Mouse (Mus musculus) limb, embryonic 15.5 days (tissue): ENCODE results near the gene Ddc. TPM values are rescaled to one million over a fixed set of nuclear protein-coding genes. Genes with fewer than 3 reads are reported as not detected.

ENCODE experiments used
- ATAC-seq: fragments of 200-750 bp; cut with Nextera tagmentation; 2 replicates; pipeline ENCODE4 v1.8.0; 2017; ENCODE audit warnings: low read depth, moderate TSS enrichment; ENCODE audit not compliant: insufficient number of reproducible peaks, low FRiP score, low TSS enrichment
- H3K27ac ChIP-seq: fragments of 300-500 bp; sonication (generic); 2 replicates; pipeline ENCODE4 v1.5.1; 2015; ENCODE audit warnings: moderate library complexity, mild to moderate bottlenecking, inconsistent platforms
- H3K27me3 ChIP-seq: fragments of 300-500 bp; sonication (generic); 2 replicates; pipeline ENCODE4 v1.6.1; 2015; ENCODE audit warnings: inconsistent platforms
- H3K36me3 ChIP-seq: fragments of 300-500 bp; sonication (generic); 2 replicates; pipeline ENCODE4 v1.6.1; 2015; ENCODE audit warnings: inconsistent platforms
- H3K4me1 ChIP-seq: fragments of 300-500 bp; sonication (generic); 2 replicates; pipeline ENCODE4 v1.6.1; 2015; ENCODE audit warnings: inconsistent platforms
- H3K4me2 ChIP-seq: fragments of 300-500 bp; sonication (generic); 2 replicates; pipeline ENCODE4 v1.6.1; 2015; ENCODE audit warnings: mild to moderate bottlenecking, inconsistent platforms
- H3K4me3 ChIP-seq: fragments of 300-500 bp; sonication (generic); 2 replicates; pipeline ENCODE4 v1.5.1; 2015; ENCODE audit warnings: mild to moderate bottlenecking, inconsistent platforms
- H3K9ac ChIP-seq: fragments of 300-500 bp; sonication (generic); 2 replicates; pipeline ENCODE4 v1.6.1; 2015; ENCODE audit warnings: inconsistent platforms
- H3K9me3 ChIP-seq: fragments of 300-500 bp; sonication (generic); 2 replicates; pipeline ENCODE4 v1.6.1; 2016; ENCODE audit warnings: inconsistent platforms
- WGBS: fragments of 180-500 bp; shearing (Covaris S2); methylation state at CpG from one replicate; pipeline ENCODE4 v1.1.7; 2015; 5-methylcytosine and 5-hydroxymethylcytosine counted together
- polyA plus RNA-seq: library from polyadenylated mRNA; unstranded; fragments of >200 nt; fragmentation: Nextera tagmentation; extraction: Ambion mirVana; gene quantifications from 2 replicates; pipeline ENCODE4 v1.2.1, GENCODE M21; 2015

Gene Ddc
- polyA plus RNA-seq, 1 experiment from 2014 or later = 17.6 TPM

- peaks cover 75% of the 10 kb centered on the region for H3K4me1 ChIP-seq
- ATAC-seq = no peak
- no peaks in the 10 kb centered on the region for H3K36me3 ChIP-seq
- no peak overlapping the region for H3K4me2 ChIP-seq
- no peak overlapping the region for H3K4me3 ChIP-seq
- no peaks in the 10 kb centered on the region for H3K27me3 ChIP-seq
- no peaks in the 10 kb centered on the region for H3K9me3 ChIP-seq
- no peak overlapping the region for H3K9ac ChIP-seq
- peak overlapping the region; percentile 95 for H3K27ac ChIP-seq
Measured at GRCm38 (mm10) chr11:11826475-11826874, 71.5 kb downstream of the Ddc start.

- ATAC-seq = no peak
- H3K4me3 ChIP-seq = no peak overlapping the region
- WGBS = 53% methylated on average over 6 of the region's 6 CpGs
- H3K9ac ChIP-seq = no peak overlapping the region
- H3K4me1 ChIP-seq = peaks cover 76% of the 10 kb centered on the region
- peak overlapping the region; percentile 95 for H3K27ac ChIP-seq
- no peaks in the 10 kb centered on the region for H3K27me3 ChIP-seq
- no peak overlapping the region for H3K4me2 ChIP-seq
- H3K9me3 ChIP-seq = no peaks in the 10 kb centered on the region
- H3K36me3 ChIP-seq = no peaks in the 10 kb centered on the region
Measured at GRCm38 (mm10) chr11:11825670-11826069, 72.3 kb downstream of the Ddc start.

- WGBS = 42% methylated on average over 3 of the region's 3 CpGs
- no peak overlapping the region for H3K4me2 ChIP-seq
- peaks cover 77% of the 10 kb centered on the region for H3K4me1 ChIP-seq
- H3K36me3 ChIP-seq = no peaks in the 10 kb centered on the region
- no peak overlapping the region for H3K9ac ChIP-seq
- H3K27ac ChIP-seq = peak overlapping the region; percentile 95
- no peaks in the 10 kb centered on the region for H3K27me3 ChIP-seq
- H3K9me3 ChIP-seq = no peaks in the 10 kb centered on the region
- no peak for ATAC-seq
- H3K4me3 ChIP-seq = no peak overlapping the region
Measured at GRCm38 (mm10) chr11:11824970-11825635, 72.8 kb downstream of the Ddc start.

GRCm38 (mm10) chr11:11823980-11824911, 73.7 kb downstream of the Ddc start:
- peak; percentile 45 for ATAC-seq
- Histone ChIP-seq H3K27ac (peak overlapping the region; percentile 95), H3K9me3 (no peaks in the 10 kb centered on the region), H3K4me2 (no peak overlapping the region), H3K9ac (no peak overlapping the region), H3K4me3 (no peak overlapping the region), H3K4me1 (peaks cover 72% of the 10 kb centered on the region), H3K36me3 (no peaks in the 10 kb centered on the region), H3K27me3 (no peaks in the 10 kb centered on the region)
- 39% methylated on average over 12 of the region's 12 CpGs for WGBS

GRCm38 (mm10) chr11:11822181-11823095, 75.5 kb downstream of the Ddc start:
- H3K27me3 ChIP-seq = no peaks in the 10 kb centered on the region
- 15% methylated on average over 20 of the region's 20 CpGs for WGBS
- ATAC-seq = no peak
- H3K4me1 ChIP-seq = peaks cover 58% of the 10 kb centered on the region
- no peak overlapping the region for H3K4me3 ChIP-seq
- H3K9ac ChIP-seq = no peak overlapping the region
- no peaks in the 10 kb centered on the region for H3K9me3 ChIP-seq
- H3K27ac ChIP-seq = peak overlapping the region; percentile 95
- no peak overlapping the region for H3K4me2 ChIP-seq
- no peaks in the 10 kb centered on the region for H3K36me3 ChIP-seq

- Histone ChIP-seq H3K27ac (peak overlapping the region; percentile 95), H3K4me3 (no peak overlapping the region), H3K4me2 (no peak overlapping the region), H3K9me3 (no peaks in the 10 kb centered on the region), H3K9ac (no peak overlapping the region), H3K27me3 (no peaks in the 10 kb centered on the region), H3K4me1 (peaks cover 55% of the 10 kb centered on the region), H3K36me3 (no peaks in the 10 kb centered on the region)
- ATAC-seq = peak; percentile 69
- 6% methylated on average over 15 of the region's 16 CpGs for WGBS
Measured at GRCm38 (mm10) chr11:11821387-11821975, 76.5 kb downstream of the Ddc start.

GRCm38 (mm10) chr11:11820737-11821136, 77.2 kb downstream of the Ddc start:
- Histone ChIP-seq H3K27me3 (no peaks in the 10 kb centered on the region), H3K9me3 (no peaks in the 10 kb centered on the region), H3K4me2 (no peak overlapping the region), H3K27ac (peak overlapping the region; percentile 95), H3K4me1 (peaks cover 51% of the 10 kb centered on the region), H3K4me3 (no peak overlapping the region), H3K36me3 (no peaks in the 10 kb centered on the region), H3K9ac (no peak overlapping the region)
- no peak; the same call in 1 of the 2 replicates for ATAC-seq
- 37% methylated on average over 3 of the region's 3 CpGs for WGBS

- H3K27ac ChIP-seq = peak overlapping the region; percentile 95
- H3K4me1 ChIP-seq = peaks cover 46% of the 10 kb centered on the region
- peak; percentile 45; the same call in 1 of the 2 replicates for ATAC-seq
- H3K27me3 ChIP-seq = no peaks in the 10 kb centered on the region
- H3K9ac ChIP-seq = no peak overlapping the region
- H3K36me3 ChIP-seq = no peaks in the 10 kb centered on the region
- WGBS = 3% methylated on average over 2 of the region's 2 CpGs
- no peak overlapping the region for H3K4me2 ChIP-seq
- no peak overlapping the region for H3K4me3 ChIP-seq
- no peaks in the 10 kb centered on the region for H3K9me3 ChIP-seq
Measured at GRCm38 (mm10) chr11:11820251-11820650, 77.7 kb downstream of the Ddc start.

GRCm38 (mm10) chr11:11819206-11819605, 78.7 kb downstream of the Ddc start:
- no peak overlapping the region for H3K4me2 ChIP-seq
- H3K9me3 ChIP-seq = no peaks in the 10 kb centered on the region
- no peak overlapping the region for H3K9ac ChIP-seq
- peaks cover 35% of the 10 kb centered on the region for H3K4me1 ChIP-seq
- H3K36me3 ChIP-seq = no peaks in the 10 kb centered on the region
- no peak for ATAC-seq
- H3K27me3 ChIP-seq = no peaks in the 10 kb centered on the region
- H3K4me3 ChIP-seq = no peak overlapping the region
- 90% methylated on average over 5 of the region's 5 CpGs for WGBS
- no peak overlapping the region for H3K27ac ChIP-seq

- H3K9ac ChIP-seq = no peak overlapping the region
- ATAC-seq = no peak
- 77% methylated on average over 6 of the region's 6 CpGs for WGBS
Measured at GRCm38 (mm10) chr11:11818797-11819196, 79.1 kb downstream of the Ddc start.

GRCm38 (mm10) chr11:11815737-11816136, 82.2 kb downstream of the Ddc start:
- no peak for ATAC-seq
- no peak overlapping the region for H3K4me2 ChIP-seq
- H3K27me3 ChIP-seq = no peaks in the 10 kb centered on the region
- H3K4me1 ChIP-seq = peaks cover 4% of the 10 kb centered on the region
- H3K9me3 ChIP-seq = no peaks in the 10 kb centered on the region
- no peaks in the 10 kb centered on the region for H3K36me3 ChIP-seq
- H3K9ac ChIP-seq = no peak overlapping the region
- 72% methylated on average over 3 of the region's 3 CpGs for WGBS
- H3K4me3 ChIP-seq = no peak overlapping the region
- no peak overlapping the region for H3K27ac ChIP-seq

More at GRCm38 (mm10) chr11:11818797-11819196, 79.1 kb downstream of the Ddc start:
- Histone ChIP-seq H3K36me3 (no peaks in the 10 kb centered on the region), H3K4me2 (no peak overlapping the region), H3K4me1 (peaks cover 31% of the 10 kb centered on the region), H3K4me3 (no peak overlapping the region), H3K27me3 (no peaks in the 10 kb centered on the region), H3K9me3 (no peaks in the 10 kb centered on the region), H3K27ac (no peak overlapping the region)
